ENCODE assay signal across 8 mouse cellular contexts in genomic region chr7:120917279-120917591, GRCm38 (mm10). TPM values are rescaled to one million over a fixed set of nuclear protein-coding genes. Genes with fewer than 3 reads are reported as not detected.
A peak's percentile ranks its signal among the peaks of the same experiment; 100 is the strongest.
DNase-seq lines count a peak whose midpoint lies in the region; ATAC-seq and TF ChIP-seq lines count a peak whose summit lies in the region.

No protein-coding gene starts in this region.

- no peak overlapping the region for H3K9ac ChIP-seq in heart, adult 2 months (ENCODE audit: low read depth, low read length)
- H3K9ac ChIP-seq in liver, embryonic 13.5 days: peak overlapping the region; percentile 64

- peak overlapping the region; percentile 15; the same call in 1 of the 2 replicates for H3K27ac ChIP-seq in heart, adult 2 months
- no peak overlapping the region for H3K27ac ChIP-seq in testis, adult 2 months (ENCODE audit: control insufficient read depth, insufficient read depth, low read depth, low read length)
- H3K27ac ChIP-seq in liver, embryonic 13.5 days: 0 out of 2 replicates have a peak overlapping the region, but pooled peaks have one; percentile 34

- H3K4me3 ChIP-seq in heart, adult 2 months: peak overlapping the region; percentile 39
- H3K4me3 ChIP-seq in testis, adult 2 months (ENCODE audit: control insufficient read depth, low read depth, low read length): peak overlapping the region; percentile 98
- peak overlapping the region; percentile 97 for H3K4me3 ChIP-seq in liver, embryonic 13.5 days (replicated peaks)

- 3% methylated on average over 12 of the region's 12 CpGs for WGBS in heart, adult 2 months
- 6% methylated on average over 12 of the region's 12 CpGs for WGBS in liver, embryonic 13.5 days (ENCODE audit: insufficient replicate concordance)

- TF ChIP-seq CTCF in heart, adult 2 months (IDR thresholded peaks at IDR 0.05): no peak
- TF ChIP-seq CTCF in testis, adult 2 months (IDR thresholded peaks at IDR 0.05; ENCODE audit: control insufficient read depth, insufficient read depth, insufficient replicate concordance, low read depth, low read length): no peak

- no peak for TF ChIP-seq POLR2A in heart, adult 2 months (IDR thresholded peaks at IDR 0.05; ENCODE audit: insufficient read depth, low read depth, low read length)
- TF ChIP-seq POLR2A in testis, adult 2 months (IDR thresholded peaks at IDR 0.05; ENCODE audit: control insufficient read depth, low read depth, low read length): no peak

- no peaks in the 10 kb centered on the region for H3K4me1 ChIP-seq in heart, adult 2 months (ENCODE audit: control insufficient read depth, insufficient read depth, low read length)
- peaks cover 4% of the 10 kb centered on the region for H3K4me1 ChIP-seq in testis, adult 2 months (ENCODE audit: control insufficient read depth, insufficient read depth, low read length)
- H3K4me1 ChIP-seq in liver, embryonic 13.5 days (replicated peaks): peaks cover 35% of the 10 kb centered on the region

- H3K4me2 ChIP-seq in liver, embryonic 13.5 days: peak overlapping the region; percentile 96

- H3K79me2 ChIP-seq in heart, adult 2 months (replicated peaks; ENCODE audit: control insufficient read depth, insufficient read depth, low read length): no peaks in the 10 kb centered on the region

- intact Hi-C loops in heart, adult 2 months (cut with DNase I): loop anchor here (1.0 to 10.0 kb wide), 3 partner anchors 82 to 282 kb away; partner anchors contain the start of genes Mosmo, Pdzd9 and Uqcrc2
- intact Hi-C loops in heart, postnatal 36 days (cut with DNase I): loop anchor here (1.0 to 10.0 kb wide), 4 partner anchors 82 to 280 kb away; partner anchors contain the start of genes Mosmo and Uqcrc2

- no peaks in the 10 kb centered on the region for H3K36me3 ChIP-seq in heart, adult 2 months (ENCODE audit: control insufficient read depth, insufficient read depth, low read length)
- no peaks in the 10 kb centered on the region for H3K36me3 ChIP-seq in testis, adult 2 months (ENCODE audit: control insufficient read depth, insufficient read depth, low read length)
- H3K36me3 ChIP-seq in liver, embryonic 13.5 days: 0 out of 2 replicates have a peak, but pooled peaks cover 9% of the 10 kb centered on the region

- no peaks in the 10 kb centered on the region for H3K27me3 ChIP-seq in heart, adult 2 months (ENCODE audit: control insufficient read depth, insufficient read depth, low read length)
- no peaks in the 10 kb centered on the region for H3K27me3 ChIP-seq in testis, adult 2 months (ENCODE audit: control insufficient read depth, insufficient read depth, low read length)
- H3K27me3 ChIP-seq in liver, embryonic 13.5 days: no peaks in the 10 kb centered on the region

- no peak for DNase-seq in heart, adult 2 months
- DNase-seq in heart, postnatal 36 days: no peak
- no peak for DNase-seq in testis, postnatal 10 days (ENCODE audit: low spot score)
- no peak for DNase-seq in liver, embryonic 13.5 days
- no peak for DNase-seq in cerebellum, adult 9-11 months
- no peak for DNase-seq in gastrocnemius, adult 18-20 months (ENCODE audit: low spot score)
- DNase-seq in adrenal gland, postnatal 14 days: no peak

- ATAC-seq in liver, embryonic 13.5 days (ENCODE audit: low read depth): no peak; the same call in 1 of the 2 replicates

- no peak for TF ChIP-seq EP300 in heart, adult 2 months (IDR thresholded peaks at IDR 0.05; ENCODE audit: insufficient read depth, low read depth, low read length)

- H3K9me3 ChIP-seq in liver, embryonic 13.5 days (replicated peaks): no peaks in the 10 kb centered on the region

RNA-seq across cellular contexts. Expression of gene Polr3e, which starts 0.3 kb away (rescaled TPM):
- 1 to 10 TPM; 8.0 to 8.3 TPM for total RNA-seq in heart, adult 2 months (2021)
- 6.1 and 8.5 TPM in 2 replicates for polyA plus RNA-seq in heart, adult 2 months (2012; rRNA removed)
- 10 to 100 TPM in 1 of 2 experiments, 1 to 10 TPM in 1; 8.2 to 10.5 TPM for total RNA-seq in heart, postnatal 36 days (2021)
- 25.8 and 26.9 TPM in 2 replicates for polyA plus RNA-seq in testis, adult 2 months (2012; rRNA removed)
- polyA plus RNA-seq in liver, embryonic 13.5 days (2015; fragmentation: Nextera tagmentation; extraction: Ambion mirVana): 19.3 and 21.1 TPM in 2 replicates
- 10 to 100 TPM in 1 of 2 experiments, 1 to 10 TPM in 1; 9.0 to 10.0 TPM for total RNA-seq in gastrocnemius, adult 18-20 months (2021)
- 23.3 and 27.2 TPM in 2 replicates for total RNA-seq in adrenal gland, postnatal 14 days (2021)

Comparison
In these comparisons a context has a peak if more than half of its experiments do, and no peak if none do; other contexts are left out.
1. H3K4me3 ChIP-seq: peak in every context shown above with its lines; median percentile 98 in testis, adult 2 months; 97 in liver, embryonic 13.5 days; 39 in heart, adult 2 months.